Mouse (Mus musculus): ENCODE data around the gene Scn8a. TPM values are rescaled to one million over a fixed set of nuclear protein-coding genes. Genes with fewer than 3 reads are reported as not detected.
"Not testable (repeated sequence)": the region's sequence is repeated elsewhere in the genome, so short reads cannot be mapped to it uniquely, and the experiment has no call there.

The Scn8a gene
- total RNA-seq (2021) = 4.2 and 4.7 TPM in 2 replicates
- long read RNA-seq, experiment 1, partial matches to known transcripts = 0 of 2 reads
- long read RNA-seq, experiment 1, other reads (novel, unspliced or antisense) = 2 of 2 reads
- long read RNA-seq, experiment 2 = 0 reads

DNA sequence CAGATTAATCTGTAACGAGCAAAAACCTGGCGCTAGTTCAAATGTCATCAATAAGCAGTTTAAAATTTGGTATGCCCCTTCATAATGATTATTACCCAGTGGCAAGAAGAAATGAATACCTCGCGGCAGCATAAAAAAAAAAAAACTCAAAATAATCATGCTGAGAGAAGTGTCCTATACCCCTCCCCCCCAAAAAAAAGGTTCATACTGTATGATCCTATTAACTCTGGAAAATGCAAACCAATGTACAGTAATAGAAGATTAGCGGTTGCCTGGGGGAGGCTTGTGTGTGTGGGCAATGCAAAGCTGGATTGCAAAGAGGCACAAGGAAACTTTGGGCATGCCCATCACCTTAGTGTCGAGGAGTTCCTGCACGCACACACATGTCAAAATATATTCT lies at the start of gene Scn8a:
TSS of gene Scn8a (plus strand) at position 301 of the 400 bp plus-strand sequence.
- DNase-seq = no peak

DNA sequence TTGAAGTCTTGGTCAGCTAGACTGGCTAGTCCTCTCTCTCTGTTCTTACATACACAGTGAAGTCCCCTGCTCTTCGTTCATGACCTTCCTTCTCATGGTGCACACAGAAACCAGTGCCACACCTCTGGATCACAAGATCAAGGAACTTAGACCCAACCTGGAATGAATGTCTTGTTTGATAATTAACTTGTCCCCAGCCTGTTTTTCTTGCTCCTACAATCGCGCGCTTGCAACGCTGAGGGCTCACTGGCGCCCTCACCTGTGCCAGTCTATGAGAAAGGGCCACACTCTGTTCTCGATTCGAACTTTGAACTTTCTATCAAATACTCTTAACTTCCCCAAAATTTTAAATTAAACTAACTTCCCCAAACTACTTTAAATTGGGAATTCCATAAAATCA lies 47.8 kb upstream of the Scn8a start:
- DNase-seq = no peak

DNA sequence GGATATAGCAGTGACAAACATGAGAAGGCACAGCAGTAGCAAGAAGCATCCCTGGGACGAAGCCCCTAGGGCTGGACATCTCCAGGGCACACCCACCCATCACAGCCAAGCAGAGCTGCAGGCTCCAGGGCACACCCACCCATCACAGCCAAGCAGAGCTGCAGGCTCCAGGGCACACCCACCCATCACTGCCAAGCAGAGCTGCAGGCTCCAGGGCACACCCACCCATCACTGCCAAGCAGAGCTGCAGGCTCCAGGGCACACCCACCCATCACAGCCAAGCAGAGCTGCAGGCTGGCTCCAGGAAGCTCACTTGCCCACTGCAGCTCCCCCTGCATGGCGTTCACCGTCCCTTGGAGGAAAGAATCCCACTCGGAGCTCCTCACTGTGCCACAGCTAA lies 47.3 kb upstream of the Scn8a start:
- DNase-seq = not testable (repeated sequence)

DNA sequence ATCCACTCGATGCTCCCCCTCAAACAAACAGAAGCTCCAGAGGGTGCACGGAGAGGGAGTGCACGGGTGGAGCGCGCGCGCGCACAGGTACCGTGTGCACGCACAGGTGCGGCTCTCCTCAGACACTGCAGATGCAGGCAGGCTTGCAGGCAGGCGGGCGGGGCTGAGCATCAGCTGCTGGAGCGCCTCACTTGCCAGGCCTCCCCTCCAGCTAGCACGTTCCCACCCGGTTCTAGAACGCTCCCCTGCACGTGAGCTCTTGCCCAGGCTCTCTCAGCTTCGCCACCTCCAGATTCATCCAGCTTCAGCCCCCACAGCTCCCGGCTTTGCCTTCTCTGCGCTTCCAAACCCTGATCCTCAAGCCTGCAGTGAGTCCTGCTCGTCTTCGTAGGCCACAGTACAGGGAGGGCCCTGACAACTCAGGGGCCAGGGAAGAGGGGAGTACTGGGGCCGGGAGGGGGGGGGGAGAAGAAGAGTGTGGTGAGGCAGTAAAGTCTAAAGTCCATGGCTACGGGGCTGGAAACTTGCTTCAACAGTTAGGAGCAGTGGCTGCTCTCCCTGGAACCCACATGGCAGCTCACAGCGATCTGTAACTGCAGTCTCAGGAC lies 44.3 kb upstream of the Scn8a start:
- no peak for DNase-seq

DNA sequence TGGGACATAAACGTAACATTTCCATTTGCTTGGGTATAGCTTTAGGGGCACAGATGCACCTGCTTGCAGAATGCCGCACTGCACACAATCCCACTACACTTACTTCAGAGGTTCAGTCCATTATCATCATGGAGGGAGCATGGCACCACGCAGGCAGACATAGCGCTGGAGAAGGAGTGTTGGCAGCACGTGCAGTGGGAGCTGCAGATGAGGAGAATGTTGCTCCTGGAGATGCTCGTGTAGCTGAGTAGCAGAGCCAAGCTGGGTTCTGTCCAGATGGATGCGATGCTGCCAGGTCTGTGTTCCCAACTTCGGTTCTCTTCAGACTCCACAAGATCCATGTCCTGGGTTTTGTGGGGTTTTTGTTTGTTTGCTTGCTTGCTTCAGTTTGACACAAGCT lies 43.6 kb upstream of the Scn8a start:
- DNase-seq = no peak

DNA sequence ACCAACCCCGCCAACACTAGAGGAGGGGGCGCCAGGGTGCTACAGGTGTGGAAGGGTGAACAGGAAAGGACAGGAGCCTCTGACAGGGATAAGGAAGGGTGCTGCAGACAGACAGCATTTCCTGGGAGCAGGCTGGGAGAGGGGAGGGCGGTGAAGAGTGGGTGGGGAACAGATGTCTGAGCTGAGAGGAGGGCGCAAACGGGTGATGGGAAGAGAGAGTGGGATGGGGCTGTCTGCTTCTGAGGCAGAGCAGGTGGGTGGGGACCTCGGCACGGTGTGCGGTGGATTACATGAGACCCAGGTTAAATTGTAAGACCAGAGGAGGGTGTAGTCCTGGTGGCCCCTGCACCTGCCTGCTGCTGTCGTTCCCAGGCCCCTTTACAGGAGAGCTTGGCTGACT lies 39.9 kb upstream of the Scn8a start:
- DNase-seq = no peak

DNA sequence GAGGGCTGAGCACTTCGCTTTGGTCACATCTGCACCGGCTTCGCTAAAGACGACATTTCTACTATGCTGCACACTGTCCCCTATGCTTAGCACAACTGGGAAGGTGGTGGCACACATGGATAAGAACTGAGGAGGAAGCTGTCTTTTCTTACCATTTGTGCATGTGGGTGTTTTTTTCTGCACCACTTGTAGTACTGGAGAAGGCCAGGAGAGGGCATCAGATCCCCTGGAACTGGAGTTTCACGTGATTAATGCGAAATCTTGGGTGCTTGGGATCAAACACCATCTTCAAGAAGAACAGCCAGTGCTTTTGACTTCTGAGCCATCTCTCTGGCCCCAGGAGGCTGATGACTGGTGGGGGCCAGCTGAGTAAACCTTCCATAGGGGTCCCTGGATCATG lies 39.0 kb upstream of the Scn8a start:
- DNase-seq = no peak

DNA sequence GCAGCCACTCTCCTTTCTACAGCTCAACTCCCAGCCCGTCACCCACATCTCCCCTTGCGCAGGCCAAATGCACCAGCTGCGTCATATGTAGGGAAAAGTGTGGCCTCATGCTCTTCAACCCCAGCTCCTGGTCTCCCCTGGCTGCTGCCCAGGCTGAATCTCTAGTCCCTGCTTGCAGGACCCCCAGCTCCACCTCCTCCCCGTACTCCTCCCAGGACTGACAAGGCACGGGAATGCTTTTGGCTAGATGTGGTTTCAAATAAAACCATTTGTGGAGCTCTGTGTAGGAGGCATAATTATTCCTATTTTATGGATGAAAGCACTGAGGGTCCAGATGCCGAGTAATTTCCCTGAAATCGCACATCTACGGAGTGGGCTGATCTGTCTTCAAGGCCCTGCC lies 37.5 kb upstream of the Scn8a start:
- DNase-seq = no peak

DNA sequence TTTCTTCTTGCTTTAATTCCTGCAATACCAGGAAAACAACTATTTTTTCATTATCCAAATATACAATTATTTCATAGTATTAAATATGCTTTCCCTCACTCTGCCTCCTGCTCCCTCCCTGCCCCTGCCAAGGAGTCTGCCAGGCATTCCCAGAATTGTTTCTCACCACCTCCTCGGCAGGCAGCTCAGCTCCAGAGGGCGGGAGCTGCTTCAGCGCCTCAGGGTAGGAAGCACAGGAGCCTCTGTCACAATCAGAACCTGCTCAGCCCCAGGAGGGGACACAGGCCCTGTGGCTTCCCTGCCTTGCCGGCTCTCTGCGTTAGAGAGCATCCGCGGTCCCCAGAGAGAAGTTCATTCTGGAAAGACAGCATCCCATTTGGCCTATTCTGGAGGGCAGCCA lies 36.9 kb upstream of the Scn8a start:
- DNase-seq = no peak

DNA sequence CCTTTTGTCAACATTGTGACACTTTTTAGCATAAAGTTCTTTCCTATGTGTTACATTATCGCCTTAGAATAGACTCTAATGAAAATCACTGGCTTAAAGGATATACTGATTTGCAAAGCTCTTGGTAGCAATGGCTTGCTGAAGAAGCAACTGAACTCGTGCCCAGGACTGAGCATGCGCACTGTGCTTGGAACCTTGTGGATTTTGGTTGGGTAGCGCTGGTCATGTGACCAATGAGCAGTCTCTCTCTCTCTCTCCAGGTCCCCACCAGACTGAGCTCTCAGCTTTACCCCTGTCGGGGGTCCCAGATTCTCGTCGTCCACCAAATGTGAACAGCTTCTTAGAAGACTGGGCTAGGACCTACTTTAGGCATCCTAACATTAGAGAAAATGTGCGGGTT lies 32.9 kb upstream of the Scn8a start:
- DNase-seq = no peak

DNA sequence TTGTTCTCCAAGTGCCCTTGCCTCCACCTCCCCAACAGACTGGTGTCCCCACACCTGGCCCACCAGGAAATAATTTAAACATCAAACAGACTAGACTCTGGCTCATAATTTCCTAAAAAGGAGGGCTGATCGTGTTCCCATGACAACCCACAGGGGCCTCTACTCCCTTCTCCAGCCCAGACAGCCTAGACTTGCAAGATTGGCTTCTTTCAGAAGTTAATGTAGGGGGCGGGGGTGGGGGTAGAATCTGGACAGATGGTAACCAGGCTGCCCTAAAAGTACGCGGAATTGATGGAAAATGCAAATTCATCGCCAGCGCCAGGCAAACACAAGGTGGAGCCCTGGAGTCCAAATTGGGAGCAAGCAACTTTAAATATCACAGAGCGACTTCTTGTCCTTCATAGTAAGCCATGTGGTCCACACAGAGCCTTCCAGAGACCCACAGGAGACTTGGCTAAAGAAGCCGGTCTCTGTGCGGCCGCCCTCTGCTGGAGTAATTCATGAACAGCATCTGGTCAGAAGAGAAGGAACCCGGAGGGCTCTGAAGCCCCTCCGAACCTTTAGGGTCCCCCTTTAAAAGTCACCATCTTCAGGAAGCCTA lies 31.0 kb upstream of the Scn8a start:
- peak; percentile 73 for DNase-seq

DNA sequence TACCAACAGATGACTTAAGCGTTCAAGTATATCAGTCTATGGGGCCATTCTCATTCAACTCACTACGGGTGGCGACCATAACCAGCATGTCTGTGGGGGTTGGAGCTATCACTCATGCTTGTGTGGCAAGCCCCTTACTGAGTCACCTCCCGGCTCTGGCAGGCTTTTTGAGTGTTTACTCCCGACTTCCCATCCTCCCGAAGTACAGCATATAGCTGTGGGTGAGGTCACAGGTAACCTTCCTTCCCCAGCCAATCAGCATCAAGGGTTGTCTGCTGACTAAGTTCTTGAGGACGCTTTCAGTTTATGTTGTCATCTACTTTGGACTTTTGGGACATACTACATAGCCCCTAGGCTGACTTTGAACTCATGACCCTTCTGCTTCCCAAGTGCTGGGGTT lies 25.3 kb upstream of the Scn8a start:
- no peak for DNase-seq

DNA sequence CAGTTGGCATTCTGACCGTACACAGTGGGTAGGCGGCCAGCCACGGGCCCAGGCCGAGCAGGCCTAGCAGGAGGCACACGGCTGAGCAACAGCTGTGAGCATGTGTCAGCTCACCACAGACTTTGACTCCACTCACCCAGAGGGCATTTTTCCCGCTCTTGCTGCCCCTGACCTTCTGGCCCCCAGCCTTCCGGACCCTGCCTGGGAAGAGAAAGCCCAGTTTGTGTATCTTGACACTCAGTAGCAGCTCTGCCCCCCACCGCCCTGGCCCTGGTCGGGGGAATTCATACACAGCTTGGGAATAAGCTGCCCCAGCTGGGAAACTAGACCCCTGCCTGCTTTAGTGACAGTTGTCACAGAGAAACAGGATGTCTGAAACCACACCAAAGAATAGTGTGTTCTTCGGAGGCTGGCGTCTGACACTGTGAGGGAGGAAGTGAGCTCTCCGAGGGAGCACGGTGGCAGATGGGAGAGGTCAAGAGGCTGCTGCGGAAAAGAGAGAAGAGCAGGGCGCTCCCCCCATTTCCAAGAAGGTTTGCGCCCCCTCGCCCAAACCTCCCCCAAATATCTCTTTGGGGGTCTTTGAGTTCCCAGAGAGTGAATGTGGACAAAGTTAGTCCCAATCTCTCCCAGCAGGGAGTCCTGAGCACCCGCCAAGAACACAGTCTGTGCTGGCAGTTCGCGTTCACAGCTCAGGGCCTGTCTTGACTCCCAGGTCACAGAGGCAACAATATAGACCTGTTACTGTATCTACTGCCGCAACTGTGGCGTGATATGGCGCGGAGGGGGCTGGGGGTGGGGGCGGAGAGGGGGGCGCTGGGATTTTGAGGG lies 24.4 kb upstream of the Scn8a start:
- no peak for DNase-seq

DNA sequence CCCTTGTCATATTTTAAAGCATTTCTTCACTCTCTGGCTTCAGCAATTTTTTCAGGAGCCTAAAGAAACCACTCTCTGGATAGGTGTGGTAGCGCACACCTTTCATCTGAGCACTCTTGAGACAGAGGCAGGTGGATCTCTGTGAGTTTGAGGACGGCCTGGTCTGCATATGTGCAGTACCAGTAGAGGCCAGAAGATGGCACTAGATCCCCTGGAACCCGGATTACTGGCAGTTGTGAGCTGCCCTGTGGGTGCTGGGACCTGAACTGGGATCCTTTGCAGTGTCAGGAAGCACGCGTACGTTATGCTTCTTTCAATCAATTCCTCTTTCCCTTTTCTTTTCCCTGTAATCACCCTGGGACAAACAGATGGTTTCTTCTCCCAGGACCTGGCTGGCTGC lies 22.5 kb upstream of the Scn8a start:
- DNase-seq = no peak

DNA sequence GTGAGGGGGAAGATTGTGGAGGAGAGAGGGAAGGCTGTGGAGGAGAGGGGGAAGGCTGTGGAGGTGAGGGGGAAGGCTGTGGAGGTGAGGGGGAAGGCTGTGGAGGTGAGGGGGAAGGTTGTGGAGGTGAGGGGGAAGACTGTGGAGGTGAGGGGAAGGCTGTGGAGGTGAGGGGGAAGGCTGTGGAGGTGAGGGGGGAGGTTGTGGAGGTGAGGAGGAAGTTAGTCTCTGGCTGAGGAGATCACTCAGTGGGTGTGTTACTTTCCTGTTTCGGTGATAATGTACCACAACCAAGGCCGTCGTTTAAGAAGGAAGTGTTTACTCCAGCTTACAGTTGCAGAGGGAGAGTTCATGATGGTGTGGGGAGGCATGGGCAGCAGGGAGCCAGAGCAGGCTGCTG lies 12.1 kb upstream of the Scn8a start:
- DNase-seq = no peak

DNA sequence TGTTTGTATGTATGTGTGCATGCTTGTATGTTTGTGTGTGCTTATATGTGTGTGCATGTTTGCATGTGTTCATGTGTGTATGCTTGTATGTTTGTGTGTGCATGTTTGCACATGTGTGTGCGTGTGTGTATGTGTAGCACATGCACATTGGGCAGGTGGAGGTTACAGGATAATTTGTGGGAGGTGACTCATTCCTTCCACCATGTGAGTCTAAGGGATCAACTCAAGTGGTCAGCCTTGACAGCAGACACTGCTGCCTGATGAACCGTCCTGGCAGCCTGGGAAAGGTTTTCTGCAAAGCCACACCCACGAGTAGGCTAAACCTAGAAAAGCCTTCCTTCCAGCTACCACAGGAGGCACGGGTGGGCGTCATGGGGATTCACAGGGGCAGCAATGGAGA lies 8.8 kb upstream of the Scn8a start:
- peak; percentile 11 for DNase-seq

DNA sequence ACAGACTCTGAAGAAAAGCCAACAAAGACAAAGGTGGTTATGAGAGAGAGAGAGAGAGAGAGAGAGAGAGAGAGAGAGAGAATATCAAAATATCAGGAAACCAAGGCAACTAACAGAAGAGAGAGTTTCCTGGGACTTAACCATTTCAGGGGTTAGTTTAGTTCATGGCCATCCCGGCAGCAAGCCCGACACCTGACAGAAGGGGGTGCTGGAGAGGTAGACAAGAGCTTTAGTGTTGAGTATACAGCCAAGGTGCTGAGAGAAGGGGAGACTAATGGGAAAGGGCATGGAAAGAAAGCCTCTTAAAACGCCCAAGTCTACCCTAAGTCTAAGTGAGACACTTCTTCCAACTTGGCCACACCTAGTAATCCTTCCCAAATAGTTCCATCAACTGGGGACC lies 4.1 kb upstream of the Scn8a start:
- DNase-seq = peak; percentile 11

DNA sequence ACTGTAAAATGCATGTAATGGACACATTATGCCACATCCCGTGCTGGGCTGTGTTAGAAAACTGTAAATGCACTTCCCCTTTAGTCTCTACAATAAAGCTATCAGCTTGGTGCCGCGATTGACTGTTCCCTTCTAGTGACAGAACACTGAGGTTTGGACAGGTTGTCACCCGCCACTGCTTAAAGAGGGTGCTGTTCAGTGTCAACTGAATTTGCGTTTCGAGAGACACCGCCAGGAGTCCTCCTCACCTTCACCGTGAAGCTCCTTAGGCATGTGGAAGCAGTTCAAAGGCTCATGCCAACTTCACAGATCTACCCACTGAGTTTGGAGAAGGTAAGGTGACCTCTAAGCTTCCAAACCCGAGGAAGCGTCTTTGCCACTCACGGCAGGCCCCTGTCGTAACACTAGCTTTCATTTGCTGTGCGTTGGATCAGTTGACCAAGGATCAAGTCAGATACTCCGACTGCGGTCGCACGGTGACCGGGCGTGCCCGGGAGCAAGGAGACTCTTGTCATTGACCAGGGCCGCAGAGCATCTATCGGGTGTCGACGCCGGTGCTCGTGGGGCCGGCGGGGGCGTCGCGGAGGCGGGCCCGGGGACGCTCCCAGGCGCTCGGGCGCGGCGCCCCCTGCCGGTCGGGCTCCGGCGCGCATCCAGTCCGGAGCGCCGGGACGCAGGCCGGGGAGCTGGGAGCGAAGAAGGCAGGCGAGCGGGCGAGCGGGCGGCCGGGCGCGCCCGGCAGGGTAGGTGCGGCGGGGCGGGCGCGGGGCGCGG lies 530 bp downstream of the Scn8a start:
- peak; percentile 85 for DNase-seq

DNA sequence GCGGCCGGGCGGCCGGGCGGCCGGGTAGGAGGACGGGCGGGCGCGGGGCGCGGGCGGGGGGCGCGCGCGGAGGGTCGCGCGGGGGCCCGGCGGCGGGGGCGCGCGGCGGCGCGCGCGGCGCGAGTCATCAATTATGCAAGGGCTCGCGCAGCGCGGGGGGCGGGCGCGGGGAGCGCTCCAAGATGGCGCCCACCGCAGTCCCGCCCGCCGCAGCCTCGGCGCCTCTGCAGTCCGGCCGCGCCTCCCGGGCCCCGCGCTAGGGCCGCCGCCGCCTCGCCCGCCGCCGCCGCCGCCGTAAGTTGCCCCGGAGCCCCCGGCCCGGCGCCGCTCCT lies 1.1 kb downstream of the Scn8a start:
- DNase-seq = peak; percentile 65

DNA sequence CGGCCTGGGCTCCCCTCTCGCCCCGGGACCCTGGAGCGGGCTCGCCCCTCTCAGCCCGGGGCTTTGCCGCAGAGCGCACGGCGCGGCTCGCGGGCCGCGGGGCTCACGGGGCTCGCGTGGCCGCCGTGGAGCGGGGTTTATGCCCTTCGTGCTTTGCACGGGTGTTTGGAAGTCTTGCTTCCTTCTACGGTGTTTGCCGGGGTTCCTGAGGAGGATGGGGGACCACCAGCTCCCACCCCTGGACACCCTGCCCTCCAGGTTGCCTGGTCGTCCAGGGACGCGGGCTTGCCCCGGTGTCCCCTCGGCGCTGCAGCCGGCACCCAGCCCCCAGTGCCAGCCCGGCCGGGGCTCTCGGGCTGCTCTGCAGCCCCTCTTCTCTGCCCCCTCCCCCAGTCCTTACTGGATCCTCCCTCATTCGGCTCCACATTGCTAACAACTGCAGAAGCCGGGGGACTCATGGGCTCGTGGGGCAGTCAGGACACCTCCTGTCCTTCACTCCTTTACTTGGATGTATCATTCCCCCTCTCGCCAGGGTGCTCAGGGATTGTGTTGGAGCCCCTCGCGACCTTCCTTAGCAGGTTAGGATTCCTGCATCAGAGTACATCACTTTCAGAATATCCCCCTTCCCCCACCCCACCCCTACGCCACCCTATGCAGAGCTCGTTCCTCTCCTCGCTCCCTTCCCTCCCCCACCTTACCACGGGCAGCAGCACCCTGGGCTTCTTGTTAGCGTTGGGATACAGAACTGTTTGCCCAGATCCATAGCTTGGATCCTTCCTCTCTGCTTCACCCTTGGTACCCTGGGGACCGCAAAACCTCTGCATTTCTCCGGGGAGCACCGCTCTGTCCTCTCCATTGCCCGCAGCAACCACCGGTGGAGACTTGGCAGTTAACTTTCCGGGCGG lies 1.7 kb downstream of the Scn8a start:
- peak; percentile 11 for DNase-seq

DNA sequence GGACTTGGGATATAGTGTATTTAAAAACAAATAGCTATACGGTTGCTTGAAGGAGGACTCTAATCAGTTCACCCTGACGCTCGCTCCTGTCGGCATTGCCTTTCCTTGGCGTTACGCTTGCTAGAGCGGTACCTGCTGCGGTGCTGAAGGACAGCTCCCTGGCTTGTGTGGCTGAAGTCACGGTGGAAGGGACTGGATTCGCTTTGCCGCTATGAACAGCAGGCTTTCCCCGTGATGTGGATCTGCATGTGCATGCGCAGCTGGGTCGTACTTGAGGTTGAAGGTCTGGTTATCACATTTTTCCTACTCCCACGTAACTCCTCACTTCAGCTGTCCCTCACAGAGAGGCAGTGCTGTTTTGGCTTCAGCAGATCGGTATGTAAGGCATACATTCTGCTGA lies 3.5 kb downstream of the Scn8a start:
- peak; percentile 92 for DNase-seq

DNA sequence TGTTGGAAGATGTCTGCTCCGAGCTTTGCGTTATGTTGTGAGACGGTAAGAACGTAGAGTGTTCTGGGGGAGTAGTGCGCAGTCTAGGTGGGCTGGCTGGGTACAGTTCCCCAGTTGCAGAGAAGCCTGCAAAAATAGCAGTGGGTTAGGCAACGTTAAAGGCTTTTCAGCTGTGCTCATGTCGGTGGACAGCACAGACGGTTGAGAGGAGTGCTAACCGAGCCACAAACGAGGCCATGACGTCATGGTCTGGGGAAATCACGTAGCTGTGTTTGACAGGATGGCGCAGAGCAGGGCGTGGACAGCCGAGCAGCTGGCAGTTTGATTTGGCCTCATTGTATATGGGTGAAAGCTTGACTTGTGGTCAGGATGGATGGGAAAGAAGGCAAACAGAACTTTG lies 9.4 kb downstream of the Scn8a start:
- no peak for DNase-seq
